Mouse (Mus musculus) ES-Bruce4 (cell line): ENCODE measurements at regions not wholly inside any gene's neighbourhood (a gene's known extent, or its start where the extent isn't known, plus 50 kb on each side); places are given as distances from the start of the nearest gene placed in this dataset.

Source experiments
- CTCF ChIP-seq: IDR thresholded peaks from one replicate; pipeline ENCODE4 v1.8.1; 2011; ENCODE audit warnings: low read depth, low read length
- EP300 ChIP-seq: IDR thresholded peaks from 2 replicates; pipeline ENCODE4 v1.6.1; 2011; ENCODE audit warnings: low read depth, low read length; ENCODE audit not compliant: insufficient read depth
- POLR2A ChIP-seq: IDR thresholded peaks from one replicate; pipeline ENCODE4 v1.8.1; 2011; ENCODE audit warnings: low read length; ENCODE audit not compliant: insufficient read depth

- TF ChIP-seq CTCF = no peak
- no peak for TF ChIP-seq EP300
- TF ChIP-seq POLR2A = no peak
Measured at GRCm38 (mm10) chr17:16004871-16005575, 174.2 kb upstream of the Rgmb start.
